Mouse (Mus musculus) lung, adult 18-20 months (tissue): Measurements from ENCODE around the gene Cmbl.

Experiments
- DNase-seq, 2 experiments: peaks; one replicate each; pipeline ENCODE4 v3.0.0; 2022; ENCODE audit warnings: mixed read lengths in 2 of 2

Gene Cmbl

DNA sequence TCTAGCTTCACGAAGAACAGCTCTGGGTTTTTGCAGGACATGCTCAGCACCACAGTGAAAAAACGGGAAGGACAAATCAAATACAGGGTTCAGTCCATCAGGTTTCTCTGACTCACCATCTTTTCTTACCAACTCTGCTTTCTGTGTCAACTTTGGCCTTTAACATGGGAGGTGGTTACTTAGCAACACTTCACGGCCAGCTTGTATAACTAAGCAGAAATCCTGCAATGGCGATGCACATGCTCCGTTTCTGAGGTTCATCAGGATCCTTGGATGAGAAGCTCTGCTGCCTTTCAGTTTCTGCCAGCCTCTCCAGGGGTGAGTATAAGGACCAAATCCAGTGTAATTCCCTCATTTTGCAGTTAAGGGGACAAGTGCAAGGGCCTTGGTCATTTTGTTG, at the start of gene Cmbl:
Cmbl (plus strand) TSS at position 206 of the 400 bp plus-strand sequence.
- DNase-seq, result no peak

DNA sequence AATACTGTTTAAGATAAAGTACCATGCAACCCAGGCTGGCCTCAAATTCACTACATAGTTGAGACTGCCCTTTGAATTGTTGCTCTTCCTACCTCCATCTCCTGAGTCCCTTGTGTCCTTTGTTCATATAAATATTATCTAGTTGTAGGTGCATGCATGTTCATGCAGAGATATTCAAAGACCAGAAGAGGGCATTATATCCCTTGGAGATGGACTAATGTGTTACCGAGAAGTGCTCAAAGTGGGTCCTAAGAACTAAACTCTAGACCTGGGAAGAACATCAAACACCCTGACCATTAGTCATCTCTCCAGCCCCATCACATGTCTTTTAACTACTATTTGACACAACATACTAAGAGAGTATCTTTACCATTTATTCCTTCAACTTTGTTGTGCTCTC, 48.0 kb upstream of the Cmbl start:
- DNase-seq, result no peak

DNA sequence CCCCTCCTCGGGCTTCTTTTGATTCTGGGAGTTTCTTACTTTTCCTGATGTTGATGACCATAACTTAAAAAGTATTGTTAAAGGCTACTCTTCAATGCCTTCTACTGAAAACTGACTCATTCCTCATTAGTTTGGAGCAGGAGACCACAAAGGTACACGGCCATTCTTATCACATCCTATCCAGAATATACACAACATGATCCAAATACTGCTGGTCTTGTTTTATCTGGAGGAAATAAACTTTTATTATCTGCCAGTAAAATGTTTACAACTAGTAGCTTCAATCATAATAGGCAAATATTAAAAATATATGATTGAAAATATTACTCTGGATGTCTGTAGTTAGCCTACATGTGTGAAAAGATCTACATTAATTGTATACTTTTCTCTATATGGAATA, 46.8 kb upstream of the Cmbl start:
- DNase-seq, result no peak

DNA sequence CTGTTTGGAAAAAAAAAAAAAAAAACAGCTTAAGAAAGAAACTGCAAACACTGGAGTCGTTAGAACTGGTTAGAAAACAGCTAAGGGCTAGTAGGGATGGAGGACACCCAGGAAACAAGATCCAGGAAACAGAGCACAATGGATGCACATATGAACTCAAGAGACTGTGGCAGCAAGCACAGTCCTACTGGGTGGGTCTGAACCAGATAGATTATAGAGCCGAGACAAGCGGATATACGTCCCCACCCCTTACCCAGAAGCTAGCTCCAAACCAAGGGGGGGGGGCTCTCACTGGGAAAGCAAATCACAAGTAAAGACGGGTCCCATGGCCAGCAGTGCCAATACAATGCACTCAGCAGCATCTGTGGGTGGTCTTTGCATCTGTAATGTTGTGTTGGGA, 46.2 kb upstream of the Cmbl start:
- DNase-seq, result no peak

DNA sequence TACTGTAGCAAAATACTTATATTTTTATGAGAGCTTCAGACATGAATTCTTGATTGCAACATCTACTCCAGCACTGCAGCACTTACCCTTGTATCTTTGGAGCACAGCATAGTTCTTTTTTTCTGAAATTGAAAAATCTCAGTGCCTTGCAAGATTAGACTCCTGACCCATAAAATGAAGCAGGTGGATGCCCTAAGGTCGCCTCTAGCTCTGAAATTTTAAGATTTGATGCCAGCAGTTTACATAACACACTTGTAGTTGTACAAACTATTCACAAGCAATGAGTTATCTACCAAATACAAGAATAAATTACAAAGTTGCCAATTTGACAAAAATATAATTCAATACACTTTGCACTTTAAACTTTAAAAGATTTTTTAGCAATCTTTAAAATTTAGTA, 38.7 kb upstream of the Cmbl start:
- DNase-seq, result no peak

DNA sequence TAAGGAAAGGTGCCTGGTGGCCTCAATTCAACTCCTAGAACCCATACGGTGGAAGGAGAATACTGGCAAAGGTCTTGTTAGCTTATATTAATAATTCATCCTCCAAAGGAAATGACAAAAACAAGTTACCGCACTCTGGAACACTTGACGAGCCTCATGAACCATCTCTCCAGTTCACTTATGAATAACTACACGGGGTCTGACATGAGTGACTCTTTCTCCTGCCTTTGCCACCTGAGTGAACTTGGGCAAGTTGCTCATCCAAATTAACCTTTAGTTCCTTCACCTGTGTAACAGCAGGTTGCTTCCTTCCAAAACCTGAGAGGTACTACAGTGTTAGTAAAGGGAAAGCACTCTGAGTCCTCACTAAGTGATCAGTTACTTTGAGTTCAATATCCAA, 36.7 kb upstream of the Cmbl start:
- DNase-seq, result no peak

DNA sequence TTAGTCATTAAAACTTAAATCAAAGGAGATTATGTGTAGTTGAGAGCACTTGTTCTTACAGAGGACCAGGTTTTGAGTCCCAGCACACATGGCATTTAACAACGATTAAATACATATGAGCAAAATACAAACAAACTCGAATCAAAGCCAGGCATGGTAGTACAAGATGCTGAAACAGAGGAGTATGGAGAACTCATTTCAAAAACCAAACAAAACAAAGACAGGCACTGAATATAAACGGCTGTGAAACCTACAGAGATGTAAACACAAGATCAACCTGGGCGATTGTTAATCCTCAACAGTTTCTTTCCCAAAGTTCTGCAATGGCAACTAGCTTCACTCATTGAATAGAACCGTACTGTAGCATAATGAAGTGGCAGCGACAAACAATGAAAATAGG, 36.1 kb upstream of the Cmbl start:
- no peak for DNase-seq

DNA sequence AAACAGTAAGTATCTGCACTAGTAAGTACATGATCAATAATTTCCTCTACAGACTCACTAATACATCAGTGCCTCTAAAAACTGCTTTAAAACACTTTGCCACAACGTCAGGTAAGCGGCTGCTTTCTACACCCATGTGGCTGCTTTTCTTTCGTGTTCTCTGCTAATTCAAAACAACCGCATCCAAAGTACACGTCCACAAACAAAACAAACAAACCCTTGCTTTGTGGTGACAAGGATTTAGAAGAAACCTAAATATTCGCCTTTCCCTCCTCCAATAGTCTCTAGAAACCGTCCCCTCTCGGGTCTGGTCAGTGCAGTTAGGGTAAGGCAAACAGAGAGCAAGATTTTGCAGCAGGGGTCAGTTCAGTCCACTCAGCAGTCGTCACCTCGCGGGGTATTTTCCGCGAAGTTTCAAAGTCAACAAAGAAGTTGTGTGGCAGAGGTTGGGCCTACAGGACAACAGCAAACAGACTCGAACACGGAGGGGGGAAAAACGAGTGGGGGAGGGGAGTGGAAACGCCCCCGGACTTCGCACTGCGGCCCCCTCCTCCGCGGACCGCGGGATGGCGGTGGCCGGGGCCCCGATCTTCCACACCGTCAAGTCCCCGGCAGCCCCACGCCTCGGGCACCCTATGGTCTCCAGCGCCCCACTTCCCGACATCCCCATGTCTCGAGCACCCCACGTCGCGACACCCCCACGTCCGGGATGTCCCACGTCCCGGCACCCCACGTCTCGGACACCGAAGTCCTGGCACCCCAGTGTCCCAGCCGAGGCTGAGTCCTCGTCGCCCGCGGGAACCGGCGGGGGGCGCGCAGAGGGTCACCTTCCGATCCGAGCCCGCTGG, 35.2 kb upstream of the Cmbl start:
- DNase-seq, result peak; percentile 38 to 44

DNA sequence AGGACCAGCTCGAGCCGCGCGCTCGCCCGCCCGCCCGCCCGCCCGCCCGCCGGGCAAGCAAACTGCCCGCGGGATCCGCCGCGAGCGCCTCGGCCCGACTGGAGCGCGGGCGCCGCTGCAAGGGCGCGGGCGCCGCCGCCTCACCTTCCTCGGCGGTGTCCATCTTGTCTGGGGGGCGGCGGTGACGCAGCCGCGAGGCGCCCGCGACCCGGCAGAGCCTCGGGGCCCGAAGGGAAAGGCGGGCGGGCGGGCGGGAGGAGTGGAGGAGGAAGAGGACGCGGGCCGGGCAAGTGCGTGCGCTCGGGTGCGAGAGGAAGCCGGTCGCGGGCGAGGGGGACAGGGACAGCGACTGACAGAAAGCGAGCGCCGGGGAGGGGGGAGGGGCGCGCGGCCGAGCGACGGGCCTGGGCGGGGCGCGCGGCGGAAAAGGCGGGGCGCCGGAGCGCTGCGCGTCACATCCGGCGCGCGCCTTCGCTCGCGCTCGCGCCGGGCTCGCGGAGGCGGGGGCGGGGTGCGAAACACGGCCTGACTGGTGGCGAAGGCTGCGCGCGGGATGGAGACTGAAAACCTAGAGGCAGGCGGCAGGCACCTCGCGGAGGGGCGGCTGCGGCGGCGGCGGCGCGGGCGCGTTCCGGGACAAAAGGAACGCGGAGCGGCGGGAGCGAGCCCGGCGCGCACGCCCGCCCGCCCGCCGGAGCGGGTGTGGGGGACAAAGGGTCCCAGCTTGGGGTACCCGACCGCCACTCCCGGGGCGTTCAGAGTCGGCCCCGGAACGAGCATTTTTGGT, 34.3 kb upstream of the Cmbl start, which contains the start of gene March6:
March6 (minus strand) TSS at position 395 of the 787 bp plus-strand sequence.
- peak; percentile 87 to 91 for DNase-seq

DNA sequence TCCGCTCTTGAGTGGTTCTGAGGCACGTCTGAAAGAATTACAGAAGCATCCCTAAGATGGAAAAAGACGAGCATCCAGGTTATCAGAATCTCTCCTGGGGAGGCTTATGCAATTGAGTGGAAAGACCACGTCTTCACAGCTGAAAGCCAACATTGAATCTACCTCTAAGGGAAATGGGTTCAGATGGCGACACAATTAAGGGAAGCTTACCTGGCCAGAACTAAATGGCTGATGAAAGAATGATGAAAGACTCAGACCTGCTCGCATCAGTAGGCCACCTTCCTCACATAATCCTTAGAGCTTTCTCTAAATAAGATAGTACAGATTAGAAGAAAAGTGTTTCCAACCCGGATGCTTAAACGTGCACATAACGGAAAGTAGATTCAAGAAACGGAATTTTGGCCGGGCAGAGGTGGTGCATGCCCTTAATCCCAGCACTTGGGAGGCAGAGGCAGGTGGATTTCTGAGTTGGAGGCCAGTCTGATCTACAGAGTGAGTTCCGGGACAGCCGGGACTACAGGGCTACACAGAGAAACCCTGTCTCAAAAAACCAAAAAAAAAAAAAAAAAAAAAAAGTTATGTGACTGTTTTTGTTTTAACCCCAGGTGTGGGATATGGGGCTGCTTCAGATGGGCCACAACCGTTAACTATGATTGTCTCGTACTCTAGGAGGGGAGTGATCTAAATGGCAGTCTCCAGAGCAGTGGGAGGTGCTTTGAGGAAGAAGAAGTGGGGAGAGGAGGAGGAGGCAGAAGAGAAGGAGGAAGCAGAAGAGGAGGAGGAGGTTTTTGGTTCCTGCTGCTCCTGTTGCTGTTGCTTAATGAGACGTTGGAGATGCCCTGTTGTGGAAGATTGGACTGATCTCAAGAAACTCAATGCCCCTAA, 33.5 kb upstream of the Cmbl start:
- no peak for DNase-seq

DNA sequence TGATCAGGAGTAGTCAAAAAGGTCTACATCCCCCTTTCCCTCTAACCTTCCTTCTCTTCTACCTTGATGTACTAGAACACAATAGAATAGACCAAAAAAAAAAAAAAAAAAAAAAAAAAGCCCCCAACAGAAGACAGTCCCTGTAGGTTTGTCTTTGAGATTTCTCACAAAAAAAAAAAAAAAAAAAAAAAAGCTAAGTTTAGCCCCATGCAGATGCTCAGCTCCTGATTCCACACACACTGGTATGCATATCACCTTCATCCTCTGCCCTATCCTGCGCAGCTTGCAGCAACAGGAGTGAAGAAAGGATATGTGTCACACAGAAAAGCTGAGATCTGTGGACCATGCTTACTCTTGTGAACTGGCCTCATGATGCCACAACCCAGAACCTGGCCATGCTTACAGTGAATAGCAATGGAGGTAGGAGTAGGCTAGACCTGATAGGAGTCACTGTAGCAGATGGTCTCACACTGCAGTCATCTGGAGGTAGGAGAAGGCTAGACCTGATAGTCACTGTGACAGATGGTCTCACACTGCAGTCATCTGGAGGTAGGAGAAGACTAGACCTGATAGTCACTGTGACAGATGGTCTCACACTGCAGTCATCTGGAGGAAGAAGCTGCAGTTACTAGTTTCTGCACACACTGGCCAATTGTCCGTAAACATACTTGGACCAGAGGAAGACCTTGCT, 32.7 kb upstream of the Cmbl start:
- DNase-seq, result no peak

DNA sequence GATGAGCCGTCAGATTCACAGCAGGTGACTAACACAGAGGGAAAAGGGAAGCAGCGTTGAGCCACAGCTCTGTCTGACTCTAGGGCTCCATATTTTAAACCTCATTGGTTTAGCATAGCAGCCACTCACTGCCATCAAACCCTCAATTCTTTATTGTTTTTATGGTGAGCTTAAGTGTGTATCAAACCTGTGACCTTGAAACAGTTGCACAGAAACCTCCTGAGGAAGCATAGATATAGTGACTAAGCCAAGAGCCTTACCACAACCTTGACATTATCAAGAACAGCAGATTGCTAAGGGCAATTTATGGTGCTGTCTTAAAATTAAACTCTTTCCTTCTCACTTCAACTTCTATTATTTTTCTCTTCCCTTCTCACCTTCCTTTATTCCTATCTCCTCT, 31.7 kb upstream of the Cmbl start:
- DNase-seq, result no peak

DNA sequence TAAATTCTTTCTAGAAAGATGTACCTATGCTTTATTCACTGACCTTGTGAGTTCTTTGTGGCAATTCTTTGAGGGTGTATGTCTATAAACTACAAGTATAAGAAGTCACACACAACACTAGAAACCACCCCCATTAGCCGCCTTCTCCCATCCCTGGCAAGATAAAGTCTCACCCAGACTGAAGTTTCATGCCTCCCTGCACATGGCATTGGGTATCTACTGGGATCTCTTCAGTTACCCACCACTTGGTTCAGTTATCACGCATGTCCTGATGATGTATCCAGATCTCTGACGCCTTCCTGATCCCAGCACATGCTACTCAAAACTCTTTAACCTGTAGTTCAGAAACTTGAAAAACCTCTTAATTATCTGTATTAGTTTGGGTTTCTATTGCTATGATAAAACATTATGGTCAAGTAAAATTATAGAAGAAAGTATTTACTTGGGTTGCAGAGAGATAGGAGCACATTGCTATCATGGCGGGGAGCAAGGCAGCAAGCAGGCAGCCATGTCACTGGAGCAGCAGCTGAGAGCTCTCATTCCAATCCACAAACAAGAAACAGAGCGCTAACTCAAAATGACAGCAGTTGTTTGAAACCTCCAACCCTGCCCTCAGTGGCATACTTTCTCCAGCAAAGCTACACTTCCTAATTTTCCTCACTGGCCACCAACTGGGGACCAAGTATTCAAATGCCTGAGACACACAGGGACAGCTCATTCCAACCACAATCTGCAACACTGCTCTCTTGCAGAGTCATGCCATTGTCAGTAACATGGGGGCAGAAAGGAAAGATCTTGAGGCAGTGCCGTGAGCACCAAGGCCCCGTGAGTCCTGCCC, 30.5 kb upstream of the Cmbl start:
- DNase-seq, result no peak

DNA sequence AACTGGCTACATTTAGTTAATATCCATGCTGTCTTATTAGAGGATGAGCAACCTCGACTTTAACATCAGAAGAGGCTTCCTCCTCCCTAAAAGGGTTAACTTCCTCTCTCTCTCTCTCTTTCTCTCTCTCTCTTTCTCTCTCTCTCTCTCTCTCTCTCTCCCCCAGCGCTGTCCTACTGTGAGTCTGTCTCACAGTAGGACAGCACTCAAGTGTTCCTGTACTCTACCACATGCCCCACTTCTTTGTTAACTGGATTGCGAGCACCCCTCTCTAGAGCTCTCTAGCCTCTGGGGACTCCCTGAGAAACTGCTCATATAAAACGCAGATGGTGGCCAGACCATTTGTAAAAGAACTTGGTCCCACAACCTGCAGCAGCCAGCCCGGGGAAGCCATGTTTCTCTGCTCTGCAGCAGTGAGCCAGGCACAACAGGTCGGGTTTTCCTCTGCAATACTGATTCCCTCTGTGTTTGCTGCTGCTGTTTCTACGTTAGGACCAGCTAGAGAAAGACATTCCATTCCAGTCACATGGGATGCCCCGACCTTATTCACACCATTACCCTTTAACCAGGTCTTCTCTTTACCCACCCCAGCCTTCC, 29.8 kb upstream of the Cmbl start:
- DNase-seq, result no peak

DNA sequence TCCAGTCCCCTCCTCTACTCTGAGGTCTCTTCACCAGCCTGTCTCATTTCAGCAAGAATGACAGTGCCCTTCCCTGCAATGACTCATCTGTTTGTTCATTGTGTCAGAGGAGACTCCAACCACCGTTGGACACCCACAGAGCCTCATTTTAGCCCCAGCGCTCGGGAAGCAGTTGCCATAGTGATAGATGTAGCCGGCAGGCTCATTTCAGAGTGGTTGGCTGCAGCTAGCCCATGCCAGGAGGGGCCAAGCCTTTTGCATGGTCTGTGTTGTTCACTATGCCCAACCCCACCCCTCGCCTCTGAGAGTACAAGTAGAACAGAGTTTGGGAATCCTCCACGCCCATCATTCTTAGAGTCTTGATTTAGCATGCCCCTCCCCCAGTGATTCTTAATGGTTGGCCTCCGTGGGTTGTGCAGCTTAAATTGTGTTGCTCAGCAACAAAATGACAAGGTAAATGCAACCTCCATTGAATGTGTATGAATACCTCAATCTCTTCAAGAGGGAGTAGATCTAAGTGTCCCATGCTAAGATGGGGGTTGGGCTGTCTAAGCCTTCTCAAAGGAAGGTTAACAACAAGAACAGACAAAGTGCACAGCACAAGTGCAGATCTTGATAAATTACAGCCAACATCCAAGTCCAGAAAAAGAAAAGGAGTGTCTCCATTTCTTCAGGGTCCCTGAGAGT, 29.0 kb upstream of the Cmbl start:
- DNase-seq, result no peak

DNA sequence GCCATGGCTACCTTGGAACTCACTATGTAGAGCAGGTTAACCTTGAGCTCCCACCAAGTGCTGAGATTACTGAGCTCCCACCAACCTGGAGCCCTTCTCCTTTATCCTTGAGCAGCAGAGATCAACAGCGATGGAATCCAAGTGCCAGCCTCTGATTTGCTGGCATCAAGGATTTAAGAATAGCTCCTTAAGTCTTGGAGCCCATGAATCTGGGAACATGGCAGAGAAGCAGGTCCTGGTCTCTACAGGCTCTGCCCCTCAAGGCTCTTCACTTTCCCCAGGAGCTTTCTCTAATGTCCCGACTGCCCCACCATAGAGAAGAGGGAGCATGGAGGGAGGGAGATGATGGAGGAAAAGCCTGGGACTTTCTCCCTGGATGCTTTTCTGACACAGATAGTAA, 27.5 kb upstream of the Cmbl start:
- DNase-seq, result no peak

DNA sequence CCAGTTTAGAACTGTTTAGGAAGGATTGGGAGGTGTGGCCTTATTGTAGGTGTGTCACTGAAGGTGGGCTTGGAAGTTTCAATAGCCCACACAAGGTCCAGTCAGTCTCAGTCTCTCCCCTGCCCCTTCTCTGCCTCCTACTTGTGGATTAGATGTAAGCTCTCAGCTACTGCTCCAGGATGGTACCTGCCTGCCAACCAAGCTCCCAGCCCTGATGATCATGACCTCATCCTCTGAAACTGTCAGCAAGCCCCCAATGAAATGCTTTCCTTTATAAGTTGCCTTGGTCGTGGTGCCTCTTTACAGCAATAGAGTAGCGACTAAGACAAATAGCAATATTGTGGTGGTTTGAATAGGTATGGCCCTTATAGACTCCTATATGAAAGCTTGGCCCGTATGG, 26.8 kb upstream of the Cmbl start:
- no peak for DNase-seq

DNA sequence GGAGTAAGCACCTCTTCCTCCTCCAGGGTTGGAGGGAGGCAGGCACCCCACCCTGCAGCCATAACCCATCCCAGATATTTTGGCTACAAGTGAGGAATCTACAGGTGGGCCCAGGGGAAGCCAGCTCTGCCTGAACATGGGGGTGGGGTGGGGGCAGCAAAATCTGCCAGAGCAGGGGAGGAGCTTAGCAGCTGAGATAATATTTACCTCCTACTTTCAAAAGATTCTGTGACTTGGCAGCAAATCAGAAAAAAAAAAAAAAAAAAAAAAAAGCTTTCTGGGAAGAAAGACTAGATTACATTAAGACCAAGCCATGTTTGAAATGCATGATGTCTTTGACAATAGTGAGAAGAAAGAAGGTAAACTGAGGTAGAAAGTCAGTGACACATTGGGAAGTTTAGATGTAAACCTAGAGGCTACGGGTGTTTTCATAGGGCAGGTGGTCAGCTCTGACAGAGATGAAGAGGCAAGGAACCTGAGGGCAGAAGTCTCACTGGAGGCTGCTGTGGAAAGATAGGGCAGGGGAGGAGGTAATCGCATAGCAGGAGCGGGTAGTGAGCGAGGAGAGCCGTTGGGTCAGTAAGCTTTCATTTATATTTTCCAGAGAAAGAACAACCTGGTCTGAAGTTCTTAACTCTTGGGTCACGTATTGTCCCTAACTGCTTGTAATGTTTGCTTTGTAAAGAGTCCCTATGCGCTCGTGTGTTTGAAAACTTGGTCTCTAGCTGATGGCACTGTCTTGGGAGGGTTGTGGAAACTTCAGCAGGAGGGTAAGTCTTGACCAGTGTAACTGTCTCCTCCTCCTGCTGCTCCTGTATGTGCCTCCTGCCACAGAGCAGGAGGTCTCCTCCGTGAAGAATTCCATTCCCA, 25.3 kb upstream of the Cmbl start:
- DNase-seq, result peak in 1 of 2 experiments; percentile 15

DNA sequence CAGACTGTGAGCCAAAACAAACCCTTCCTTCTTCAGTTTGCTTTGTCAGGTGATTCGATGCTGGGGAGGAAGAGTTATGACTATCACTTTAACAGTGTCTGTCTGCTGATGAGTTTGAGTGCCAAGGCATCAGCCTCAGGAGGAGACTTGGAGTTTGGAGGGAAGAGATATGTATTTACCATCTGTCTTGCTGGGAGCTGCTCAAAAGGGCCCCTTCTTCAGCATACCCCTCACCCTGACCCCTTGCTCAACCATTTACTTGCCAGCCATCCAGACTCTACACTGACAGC, 24.7 kb upstream of the Cmbl start:
- DNase-seq, result no peak
